Mouse (Mus musculus): ENCODE results near the gene Nccrp1. TPM values are rescaled to one million over a fixed set of nuclear protein-coding genes. Genes with fewer than 3 reads are reported as not detected.
"Not testable (repeated sequence)": the region's sequence is repeated elsewhere in the genome, so short reads cannot be mapped to it uniquely, and the experiment has no call there.

Gene Nccrp1
- polyA plus RNA-seq, 1 experiment from 2014 or later: not detected

- H3K9ac ChIP-seq (ENCODE audit: low read depth, low read length); H3K4me3 ChIP-seq (ENCODE audit: low read length); ATAC-seq; H3K27ac ChIP-seq (ENCODE audit: low read depth, low read length); H3K4me1 ChIP-seq (ENCODE audit: control insufficient read depth, insufficient read depth, low read depth, low read length); H3K27me3 ChIP-seq (replicated peaks; ENCODE audit: control insufficient read depth, insufficient read depth, low read length); H3K9me3 ChIP-seq (ENCODE audit: control insufficient read depth, low read length); H3K36me3 ChIP-seq (ENCODE audit: control insufficient read depth, insufficient read depth, low read length); H3K4me2 ChIP-seq (ENCODE audit: low read length): not testable (repeated sequence)
- no CpG with 5 or more reads among the region's 2 CpGs for WGBS
These were observed 37.9 kb downstream of the Nccrp1 start for GRCm38 (mm10) chr7:28509121-28509520.

DNA sequence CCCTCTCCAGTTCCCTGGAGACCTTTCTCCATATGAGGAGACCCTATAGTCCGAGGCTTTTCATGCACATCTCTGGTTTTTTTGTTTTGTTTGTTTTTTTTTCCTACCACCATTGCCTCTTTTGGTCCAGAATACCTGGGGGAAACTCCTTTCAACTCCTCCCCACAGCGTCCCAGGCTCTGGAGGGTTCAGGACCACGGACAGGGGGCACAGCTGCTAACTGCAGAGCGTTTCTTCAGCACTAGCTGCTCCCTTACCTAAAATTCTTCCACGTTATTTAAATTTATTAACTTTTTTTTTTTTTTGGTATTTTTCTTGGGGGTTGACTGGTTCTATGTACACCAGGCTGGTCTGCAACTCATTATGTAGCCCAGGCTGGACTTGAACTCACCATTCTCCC lies 41.5 kb downstream of the Nccrp1 start:
- no peak overlapping the region for H3K27ac ChIP-seq (ENCODE audit: low read depth, low read length)
- no peak for ATAC-seq
- H3K4me3 ChIP-seq (ENCODE audit: low read length): no peak overlapping the region
- no peaks in the 10 kb centered on the region for H3K36me3 ChIP-seq (ENCODE audit: control insufficient read depth, insufficient read depth, low read length)
- 0 out of 2 replicates have a peak, but pooled peaks cover 2% of the 10 kb centered on the region for H3K9me3 ChIP-seq (ENCODE audit: control insufficient read depth, low read length)
- WGBS: 15% methylated on average over 5 of the region's 5 CpGs
- no peak overlapping the region for H3K4me2 ChIP-seq (ENCODE audit: low read length)
- H3K9ac ChIP-seq (ENCODE audit: low read depth, low read length): no peak overlapping the region
- no peaks in the 10 kb centered on the region for H3K27me3 ChIP-seq (replicated peaks; ENCODE audit: control insufficient read depth, insufficient read depth, low read length)
- no peaks in the 10 kb centered on the region for H3K4me1 ChIP-seq (ENCODE audit: control insufficient read depth, insufficient read depth, low read depth, low read length)

- ATAC-seq: no peak
- H3K4me3 ChIP-seq (ENCODE audit: low read length): no peak overlapping the region
- H3K4me1 ChIP-seq (ENCODE audit: control insufficient read depth, insufficient read depth, low read depth, low read length): no peaks in the 10 kb centered on the region
- H3K4me2 ChIP-seq (ENCODE audit: low read length): no peak overlapping the region
- H3K9me3 ChIP-seq (ENCODE audit: control insufficient read depth, low read length): no peaks in the 10 kb centered on the region
- WGBS: 59% methylated on average over 11 of the region's 11 CpGs
- no peaks in the 10 kb centered on the region for H3K27me3 ChIP-seq (replicated peaks; ENCODE audit: control insufficient read depth, insufficient read depth, low read length)
- H3K36me3 ChIP-seq (ENCODE audit: control insufficient read depth, insufficient read depth, low read length): no peaks in the 10 kb centered on the region
- no peak overlapping the region for H3K9ac ChIP-seq (ENCODE audit: low read depth, low read length)
- H3K27ac ChIP-seq (ENCODE audit: low read depth, low read length): no peak overlapping the region
These were observed 51.6 kb downstream of the Nccrp1 start for GRCm38 (mm10) chr7:28495426-28495825.

Small RNAs within 50 kb of the gene (microRNA-seq; reads per million reads assigned to microRNA genes)
- 1.0 reads per million for gene Mir7049

Other genes with a start within 250 kb of the Nccrp1 start
- gene Dll3, start 245.0 kb downstream of the Nccrp1 start, polyA plus RNA-seq (2015; fragmentation: Nextera tagmentation; extraction: Ambion mirVana): 18.6 and 19.2 TPM in 2 replicates
- gene Timm50, start 235.2 kb downstream of the Nccrp1 start, polyA plus RNA-seq (2015; fragmentation: Nextera tagmentation; extraction: Ambion mirVana): 131 and 142 TPM in 2 replicates
- 94.9 and 112 TPM in 2 replicates for gene Supt5, start 208.5 kb downstream of the Nccrp1 start, polyA plus RNA-seq (2015; fragmentation: Nextera tagmentation; extraction: Ambion mirVana)
- 430 and 440 TPM in 2 replicates for gene Rps16, start 196.6 kb downstream of the Nccrp1 start, polyA plus RNA-seq (2015; fragmentation: Nextera tagmentation; extraction: Ambion mirVana)
- 18.8 and 26.7 TPM in 2 replicates for gene Plekhg2, start 174.7 kb downstream of the Nccrp1 start, polyA plus RNA-seq (2015; fragmentation: Nextera tagmentation; extraction: Ambion mirVana)
- 3.9 and 4.0 TPM in 2 replicates for gene Zfp36, start 167.0 kb downstream of the Nccrp1 start, polyA plus RNA-seq (2015; fragmentation: Nextera tagmentation; extraction: Ambion mirVana)
- gene Med29, start 154.5 kb downstream of the Nccrp1 start, polyA plus RNA-seq (2015; fragmentation: Nextera tagmentation; extraction: Ambion mirVana): 42.7 and 47.2 TPM in 2 replicates
- 89.9 and 102 TPM in 2 replicates for gene Paf1, start 154.3 kb downstream of the Nccrp1 start, polyA plus RNA-seq (2015; fragmentation: Nextera tagmentation; extraction: Ambion mirVana)
- 2.5 and 3.8 TPM in 2 replicates for gene Gmfg, start 109.8 kb downstream of the Nccrp1 start, polyA plus RNA-seq (2015; fragmentation: Nextera tagmentation; extraction: Ambion mirVana)
- 15.1 and 17.3 TPM in 2 replicates for gene Lrfn1, start 95.3 kb downstream of the Nccrp1 start, polyA plus RNA-seq (2015; fragmentation: Nextera tagmentation; extraction: Ambion mirVana)
- not detected in 2 replicates for gene Ifnl2, start 36.8 kb downstream of the Nccrp1 start, polyA plus RNA-seq (2015; fragmentation: Nextera tagmentation; extraction: Ambion mirVana)
- not detected in 2 replicates for gene Ifnl3, start 24.4 kb downstream of the Nccrp1 start, polyA plus RNA-seq (2015; fragmentation: Nextera tagmentation; extraction: Ambion mirVana)
- gene Sycn, start 6.4 kb downstream of the Nccrp1 start, polyA plus RNA-seq (2015; fragmentation: Nextera tagmentation; extraction: Ambion mirVana): not detected in 2 replicates
- gene Samd4b, start 50.9 kb upstream of the Nccrp1 start, polyA plus RNA-seq (2015; fragmentation: Nextera tagmentation; extraction: Ambion mirVana): 11.1 and 23.4 TPM in 2 replicates
- 18.2 and 21.5 TPM in 2 replicates for gene Pak4, start 50.9 kb upstream of the Nccrp1 start, polyA plus RNA-seq (2015; fragmentation: Nextera tagmentation; extraction: Ambion mirVana)
- 0.31 and 0.34 TPM in 2 replicates for gene Acp7, start 84.1 kb upstream of the Nccrp1 start, polyA plus RNA-seq (2015; fragmentation: Nextera tagmentation; extraction: Ambion mirVana)
- 12.9 and 16.6 TPM in 2 replicates for gene Fbxo27, start 145.6 kb upstream of the Nccrp1 start, polyA plus RNA-seq (2015; fragmentation: Nextera tagmentation; extraction: Ambion mirVana)
- 4.7 and 5.4 TPM in 2 replicates for gene Fbxo17, start 169.6 kb upstream of the Nccrp1 start, polyA plus RNA-seq (2015; fragmentation: Nextera tagmentation; extraction: Ambion mirVana)
- 107 and 113 TPM in 2 replicates for gene Mrps12, start 194.6 kb upstream of the Nccrp1 start, polyA plus RNA-seq (2015; fragmentation: Nextera tagmentation; extraction: Ambion mirVana)
- 18.7 and 20.8 TPM in 2 replicates for gene Sars2, start 194.7 kb upstream of the Nccrp1 start, polyA plus RNA-seq (2015; fragmentation: Nextera tagmentation; extraction: Ambion mirVana)
- 0.72 and 1.1 TPM in 2 replicates for gene Ccer2, start 208.9 kb upstream of the Nccrp1 start, polyA plus RNA-seq (2015; fragmentation: Nextera tagmentation; extraction: Ambion mirVana)
- 128 and 130 TPM in 2 replicates for gene Sirt2, start 219.5 kb upstream of the Nccrp1 start, polyA plus RNA-seq (2015; fragmentation: Nextera tagmentation; extraction: Ambion mirVana)
- 70.2 and 72.2 TPM in 2 replicates for gene Nfkbib, start 220.3 kb upstream of the Nccrp1 start, polyA plus RNA-seq (2015; fragmentation: Nextera tagmentation; extraction: Ambion mirVana)
- gene Rinl, start 241.7 kb upstream of the Nccrp1 start, polyA plus RNA-seq (2015; fragmentation: Nextera tagmentation; extraction: Ambion mirVana): 2.8 and 2.9 TPM in 2 replicates